Comparison of ENCODE assay signal across 17 mouse cellular contexts in genomic region chr1:90020336-90020735, GRCm38 (mm10). TPM values are rescaled to one million over a fixed set of nuclear protein-coding genes. Genes with fewer than 3 reads are reported as not detected.
"Had no signal": no experiment of that assay in that cellular context is flagged by ENCODE, and none has a peak within 500 bp of the region (broad histone marks: within the 10 kb centered on the region; RNA-seq: fewer than 3 reads in every experiment).

No protein-coding gene starts in this region.

- ATAC-seq: midbrain, embryonic 13.5 days; midbrain, embryonic 15.5 days had no signal

- H3K4me3 ChIP-seq: megakaryocyte, embryonic 14.5 days; midbrain, embryonic 13.5 days; midbrain, embryonic 15.5 days; neural tube, embryonic 12.5 days; stomach, embryonic 15.5 days had no signal

- H3K27ac ChIP-seq: midbrain, embryonic 13.5 days; midbrain, embryonic 15.5 days; neural tube, embryonic 12.5 days; stomach, embryonic 15.5 days; stomach, postnatal 0 days had no signal

- DNase-seq: lung, adult 18-20 months; lung, embryonic 14.5 days; lung, postnatal 10 days; lung, postnatal 4 days; right cerebral cortex, postnatal 14 days; thymus, adult 2 months; thymus, postnatal 25 days; thymus, postnatal 4 days had no signal

RNA-seq across cellular contexts. Expression of gene Asb18, which starts 5.9 kb away (rescaled TPM):
- total RNA-seq: monocyte, adult 5-6 weeks; neutrophil, adult 5-6 weeks had no signal
- polyA plus RNA-seq: lung, embryonic 14.5 days; spleen, adult 2 months; stomach, embryonic 15.5 days; stomach, postnatal 0 days had no signal
